Mouse (Mus musculus): ENCODE data around the gene Slc38a2. TPM values are rescaled to one million over a fixed set of nuclear protein-coding genes. Genes with fewer than 3 reads are reported as not detected.

Slc38a2 gene
- 10 to 100 TPM; 81.1 to 86.9 (median 83.9) TPM for total RNA-seq (2022)

DNA sequence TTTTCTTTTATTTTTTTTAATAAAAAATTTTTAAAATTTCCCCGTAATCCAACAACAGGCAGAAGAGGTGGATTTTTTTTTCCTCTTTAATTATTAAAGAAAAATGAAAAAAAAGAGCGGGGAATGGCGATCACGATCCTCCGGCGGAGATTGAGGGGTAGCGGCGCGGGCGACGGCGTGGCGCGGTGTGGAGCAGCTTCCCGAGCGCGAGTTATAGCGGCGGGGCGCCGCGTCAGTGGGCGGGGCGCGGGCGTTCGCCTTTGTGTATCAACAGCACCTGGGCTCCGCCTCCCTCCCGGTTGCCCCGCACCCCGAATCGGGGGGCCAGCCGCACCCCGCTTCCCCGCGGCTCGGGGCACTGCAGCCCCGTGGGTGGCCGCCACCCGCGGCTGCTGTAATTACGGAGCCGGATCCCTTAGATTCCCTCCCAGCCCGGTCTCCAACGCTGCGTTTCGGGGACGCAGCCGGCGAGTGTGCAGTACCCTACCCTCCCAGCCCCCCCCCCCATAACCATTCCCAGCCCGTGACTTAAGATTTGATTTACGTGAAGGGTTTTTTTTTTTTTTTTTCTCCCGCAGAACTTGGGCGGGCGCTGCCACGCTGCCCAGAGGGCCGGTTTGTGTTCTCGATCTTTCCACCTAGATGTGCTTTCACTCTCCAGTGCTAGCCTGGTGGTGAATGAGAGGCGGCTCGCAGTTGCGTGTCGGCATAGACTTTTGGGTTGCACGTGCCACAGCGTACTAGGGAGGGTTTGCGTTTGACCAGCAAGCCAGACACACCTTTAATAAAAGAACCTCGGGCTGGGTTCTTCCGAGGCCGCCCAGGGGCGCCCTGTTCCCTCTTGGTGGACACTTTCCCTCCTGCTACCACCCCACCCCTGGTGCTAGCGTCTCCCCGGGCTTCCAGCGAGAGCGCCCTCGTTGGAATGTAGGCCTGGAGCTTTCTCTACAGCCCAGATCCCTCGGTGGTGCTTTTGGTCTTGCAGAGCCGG lies at the start of gene Slc38a2:
TSS of gene Slc38a2 (minus strand) at position 210 of the 991 bp plus-strand sequence.
- peak; percentile 82 to 89 for DNase-seq (ENCODE audit: low spot score in 2 of 2)

DNA sequence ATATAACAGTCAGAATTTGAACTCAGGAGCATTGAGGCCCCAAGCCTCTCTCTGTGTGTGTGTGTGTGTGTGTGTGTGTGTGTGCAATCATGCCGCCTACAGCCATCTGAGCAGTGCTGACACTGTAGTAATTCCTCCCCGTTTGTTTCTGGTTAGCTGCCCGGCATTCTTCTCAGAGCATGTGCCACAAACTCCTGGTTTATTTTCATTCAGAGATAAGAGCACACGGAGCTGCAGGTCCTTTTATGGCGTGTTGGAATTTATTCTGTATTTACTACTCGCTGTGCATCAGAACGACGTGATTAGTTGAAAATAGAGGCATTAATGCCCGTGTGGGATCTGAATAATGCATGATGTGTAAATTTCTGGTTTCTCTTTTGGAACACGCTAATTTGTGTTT lies 49.6 kb upstream of the Slc38a2 start:
- no peak for DNase-seq (ENCODE audit: low spot score in 2 of 2)

DNA sequence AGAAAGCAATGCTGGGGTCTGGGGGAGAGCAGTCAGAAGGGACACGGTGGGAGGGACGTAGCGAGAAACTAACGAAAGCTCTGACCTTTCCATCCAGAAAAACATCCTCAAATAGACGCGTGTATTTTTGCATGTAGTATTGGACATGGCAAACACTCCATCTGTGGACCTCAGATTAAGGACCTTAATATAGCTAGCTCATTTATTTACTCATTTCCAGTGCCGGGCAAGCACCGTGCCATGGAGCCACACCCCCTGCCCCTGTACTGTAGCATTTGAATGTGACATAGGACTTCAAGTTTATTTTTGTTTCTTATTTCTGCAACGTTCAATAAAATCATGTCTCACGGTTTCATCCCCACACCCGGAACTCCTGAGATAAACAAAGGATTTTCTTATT lies 48.0 kb upstream of the Slc38a2 start:
- DNase-seq (ENCODE audit: low spot score in 2 of 2) = no peak

DNA sequence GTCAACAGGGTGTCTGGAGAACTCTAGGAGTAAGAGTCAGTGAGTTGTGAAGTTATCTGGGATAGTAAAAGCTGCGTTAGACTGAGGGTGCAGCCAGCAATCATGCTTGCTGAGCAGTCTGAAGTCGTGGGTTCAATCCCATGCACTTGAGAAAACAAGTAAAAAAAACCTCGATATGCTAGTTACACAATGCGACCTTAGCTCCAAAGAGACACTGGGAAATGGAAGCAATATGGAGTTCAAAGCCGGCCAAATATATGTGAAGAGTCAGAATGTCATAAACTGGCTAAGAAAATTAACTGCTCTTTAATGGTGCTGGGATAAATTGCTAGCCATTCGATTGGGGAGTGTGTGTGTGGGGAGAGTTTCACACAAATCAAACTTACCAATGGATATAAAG lies 47.5 kb upstream of the Slc38a2 start:
- DNase-seq (ENCODE audit: low spot score in 2 of 2) = no peak

DNA sequence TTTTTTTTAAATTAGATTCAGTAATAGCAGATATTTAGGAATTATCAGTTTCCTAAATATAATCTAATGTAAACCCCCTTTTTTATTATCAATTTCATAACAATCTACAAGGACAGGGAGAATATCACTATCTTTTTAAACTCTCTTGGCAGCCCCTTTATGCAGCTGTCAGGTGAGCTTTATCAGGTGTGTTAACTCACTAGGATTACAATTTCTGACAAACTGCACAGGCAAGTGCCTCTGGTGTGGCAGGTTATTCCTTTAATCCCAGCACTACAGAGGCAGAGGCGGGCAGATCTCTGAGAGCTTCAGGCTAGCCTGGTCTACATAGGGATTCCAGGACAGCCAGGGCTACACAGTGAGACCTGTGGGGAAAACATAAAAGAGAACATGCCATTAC lies 45.8 kb upstream of the Slc38a2 start:
- DNase-seq (ENCODE audit: low spot score in 2 of 2) = no peak

DNA sequence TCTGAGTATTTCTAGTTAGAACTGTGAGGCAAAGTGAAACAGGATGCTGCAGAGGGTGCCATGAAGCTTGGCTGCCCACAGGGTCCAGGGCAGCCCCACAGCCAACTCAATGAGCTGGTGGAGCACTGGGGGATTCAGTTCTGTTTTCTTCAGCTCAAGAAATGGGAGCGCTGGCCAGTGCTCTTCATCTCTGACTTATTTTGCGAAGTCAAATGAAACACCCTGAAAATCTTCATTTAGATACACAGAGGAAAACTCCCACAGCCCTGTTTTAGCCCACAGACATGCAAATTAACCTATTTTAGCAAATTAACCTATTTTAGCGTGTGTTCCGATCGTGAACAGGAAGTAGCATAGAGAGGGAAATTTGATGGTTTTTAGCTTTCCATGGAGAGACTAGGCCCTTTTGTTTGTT lies 45.4 kb upstream of the Slc38a2 start:
- no peak for DNase-seq (ENCODE audit: low spot score in 2 of 2)

DNA sequence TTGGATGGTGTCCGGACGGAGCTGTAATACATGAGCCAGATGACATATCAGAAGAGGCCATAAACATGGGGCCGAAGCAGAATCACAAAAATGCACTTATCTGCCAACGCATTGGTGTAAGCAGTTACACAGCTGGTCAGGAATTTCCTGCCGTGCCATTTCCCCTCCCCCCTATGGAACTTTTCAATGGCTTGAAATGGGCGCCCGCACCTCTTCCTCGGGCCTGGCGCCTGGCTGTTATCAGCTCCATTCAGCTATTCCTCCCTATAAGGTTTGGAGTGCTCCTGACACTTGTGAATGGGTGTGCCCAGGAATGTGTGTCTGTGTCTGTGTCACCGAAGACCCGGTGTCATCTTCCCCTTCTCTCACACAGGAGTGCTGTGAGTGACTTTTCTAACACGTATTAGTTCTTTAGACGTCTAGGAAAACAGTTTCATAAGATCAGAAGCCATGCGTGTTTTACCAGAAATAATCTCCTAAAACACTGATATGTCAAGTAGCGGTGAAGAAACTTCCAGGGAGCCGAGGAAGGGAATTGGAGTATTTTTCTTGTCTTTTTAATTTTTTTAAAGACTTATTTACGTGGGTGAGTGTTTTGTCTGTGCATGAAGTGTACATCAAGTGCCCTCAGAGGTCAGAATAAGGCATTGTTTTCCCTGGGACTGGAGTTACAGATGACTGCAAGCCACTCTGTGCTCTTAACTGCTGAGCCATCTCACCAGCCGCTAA lies 44.8 kb upstream of the Slc38a2 start:
- DNase-seq (ENCODE audit: low spot score in 2 of 2) = no peak

DNA sequence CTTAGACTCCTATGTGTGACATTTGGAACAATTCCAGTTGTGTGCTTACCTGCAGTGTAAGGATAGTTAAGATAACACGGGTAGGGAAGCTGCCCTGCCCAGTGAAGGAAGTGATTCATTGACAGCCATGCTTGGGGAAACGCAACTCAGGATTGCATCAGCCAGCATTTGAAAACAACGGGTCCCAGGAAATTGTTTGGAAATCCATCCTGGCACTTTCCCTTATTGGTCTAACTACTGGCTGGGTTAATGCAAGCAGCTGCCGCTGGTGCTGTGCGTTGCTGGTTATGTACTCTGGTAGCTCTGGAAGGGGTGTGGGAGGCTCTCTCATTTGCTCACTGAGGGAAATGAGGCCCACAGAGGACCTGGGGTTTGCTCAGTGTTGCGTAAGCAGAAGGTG lies 43.7 kb upstream of the Slc38a2 start:
- DNase-seq (ENCODE audit: low spot score in 2 of 2) = no peak

DNA sequence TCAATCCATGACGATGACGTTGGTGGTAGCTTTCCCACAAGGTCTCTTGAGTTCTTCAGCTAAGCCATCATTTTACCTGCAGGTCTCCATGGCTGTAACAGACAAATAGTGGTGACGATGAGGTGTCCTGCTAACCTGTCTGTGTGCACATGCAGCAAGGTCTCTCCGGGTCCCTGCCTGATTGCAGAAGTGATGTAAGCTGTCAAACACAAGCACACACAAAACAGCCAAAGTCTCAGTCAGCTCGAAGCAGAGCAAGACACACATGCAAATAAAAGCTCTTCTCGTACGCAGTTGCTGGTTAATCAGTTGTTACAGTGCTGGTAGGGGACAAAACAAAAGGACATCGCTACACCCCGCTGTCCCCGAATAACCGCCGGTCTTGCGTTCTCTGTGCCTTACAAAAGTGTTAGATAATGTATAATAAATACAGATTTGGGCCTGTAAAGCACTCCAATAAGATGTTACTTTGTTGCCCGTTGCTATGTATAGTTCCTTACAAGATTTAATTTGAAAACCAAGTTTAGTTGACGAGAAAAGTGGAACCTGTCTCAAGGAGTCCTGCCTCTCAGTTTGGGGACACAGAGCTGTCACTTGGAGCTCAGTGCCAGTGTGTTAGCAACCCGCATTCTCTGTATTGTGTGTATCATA lies 43.2 kb upstream of the Slc38a2 start:
- no peak for DNase-seq (ENCODE audit: low spot score in 2 of 2)

DNA sequence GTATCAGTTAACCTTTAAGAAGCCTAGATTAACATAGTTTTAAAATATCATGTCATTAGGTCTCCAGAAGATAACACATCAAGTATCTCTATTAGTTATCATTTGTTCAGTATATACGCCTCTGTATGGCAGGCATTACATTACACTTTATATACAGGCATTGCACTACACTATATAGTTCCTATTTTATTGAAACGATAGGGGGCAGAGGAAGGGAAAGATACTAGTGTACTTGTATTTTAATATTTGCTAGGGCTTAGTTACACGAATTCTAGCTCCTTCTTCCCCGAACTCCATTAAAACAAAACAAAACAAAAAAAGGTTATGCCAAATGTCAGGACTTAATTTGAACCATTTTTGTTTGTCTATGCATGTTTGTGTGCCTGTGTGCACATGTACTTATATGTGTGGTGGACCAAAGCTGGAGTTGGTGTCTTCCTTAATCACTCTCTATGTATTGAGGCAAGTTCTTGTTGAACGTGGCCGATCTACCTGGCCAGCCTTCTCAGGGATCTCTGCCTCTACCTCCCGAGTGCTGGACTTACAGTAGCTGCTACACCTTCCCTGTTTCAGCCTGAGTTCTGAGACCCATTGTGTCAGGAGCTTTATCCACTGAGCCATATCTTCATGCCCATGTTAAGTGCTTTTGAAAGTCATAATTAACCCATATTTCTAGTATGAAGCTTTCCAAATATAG lies 41.5 kb upstream of the Slc38a2 start:
- no peak for DNase-seq (ENCODE audit: low spot score in 2 of 2)

DNA sequence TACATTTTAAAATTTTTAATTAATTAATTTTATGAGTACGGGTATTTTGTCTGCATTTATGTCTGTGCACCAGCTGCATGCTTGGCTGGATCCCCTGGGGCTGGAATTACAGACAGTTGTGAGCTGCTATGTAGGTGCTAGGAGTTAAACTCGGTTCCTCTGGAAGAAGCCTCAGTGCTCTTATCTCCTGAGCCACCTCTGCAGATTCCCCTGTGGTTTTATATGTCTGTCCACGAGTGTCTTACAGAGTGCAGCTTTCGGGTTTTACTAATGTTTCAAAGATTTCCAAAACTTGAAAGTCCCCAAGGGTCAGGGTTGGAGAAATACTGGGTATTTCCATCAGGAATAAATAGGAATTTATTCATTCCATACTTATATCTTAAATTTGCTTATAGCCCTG lies 40.6 kb upstream of the Slc38a2 start:
- no peak for DNase-seq (ENCODE audit: low spot score in 2 of 2)

DNA sequence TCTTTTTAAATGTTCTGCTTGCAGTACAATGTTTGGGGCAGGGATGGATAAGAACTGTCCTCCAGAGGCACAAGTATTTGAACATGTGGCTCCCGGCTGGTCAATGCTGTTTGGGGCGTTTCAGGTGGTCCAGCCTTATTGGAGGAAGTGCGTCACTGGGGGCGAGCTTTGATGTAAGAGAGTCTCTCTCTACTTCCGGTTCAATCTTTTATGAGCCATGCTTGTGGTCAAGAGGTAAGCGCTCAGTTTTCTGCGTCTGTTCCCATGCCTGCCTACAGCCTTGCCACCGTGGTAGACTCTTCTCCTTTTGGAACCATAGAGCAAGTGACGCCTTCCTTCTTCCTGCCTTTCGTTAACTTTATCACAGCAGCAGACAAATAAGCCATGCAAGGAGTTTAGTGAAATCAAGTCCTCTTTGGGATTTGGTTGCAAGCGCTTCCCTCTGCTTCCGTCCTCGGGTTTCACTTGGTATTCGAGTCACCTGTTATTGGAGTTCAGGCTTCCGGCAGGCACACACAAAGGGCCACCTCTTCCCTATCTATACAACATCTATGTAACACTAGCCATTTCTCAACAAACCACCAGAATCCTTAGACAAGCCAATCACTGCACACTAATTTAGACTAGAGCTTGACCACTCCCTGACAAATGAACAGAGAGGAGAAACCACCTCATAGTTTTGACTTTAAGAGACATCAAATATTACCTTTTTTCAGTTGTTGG lies 37.3 kb upstream of the Slc38a2 start:
- no peak for DNase-seq (ENCODE audit: low spot score in 2 of 2)

DNA sequence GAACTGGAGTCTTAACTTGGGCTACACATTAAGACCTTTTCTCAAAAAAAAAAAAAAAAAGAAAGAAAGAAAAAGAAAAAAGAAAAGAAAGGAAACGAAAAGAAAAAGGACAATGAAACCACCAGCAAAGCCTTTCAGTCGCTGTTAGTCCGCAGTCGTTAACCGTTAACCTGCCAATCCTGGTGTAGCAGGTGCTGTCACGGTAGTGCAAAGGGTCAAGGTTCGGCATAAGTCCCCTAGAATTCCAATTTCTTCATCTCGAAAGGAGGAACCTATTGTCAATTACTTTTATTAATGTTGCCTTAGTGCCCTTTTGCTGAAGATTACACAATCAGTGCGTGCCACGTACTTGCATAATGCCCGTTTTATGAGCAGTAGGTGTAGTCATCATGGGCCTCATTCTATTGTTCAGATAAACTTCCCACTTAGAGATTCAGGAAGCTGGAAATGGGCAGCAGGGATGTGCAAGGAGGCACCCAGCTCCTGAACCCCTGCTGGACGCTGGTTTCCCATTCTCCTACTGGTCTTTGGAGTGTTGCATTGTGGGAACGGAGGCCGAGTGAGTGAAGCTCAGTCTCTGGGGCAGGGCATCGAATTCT lies 36.1 kb upstream of the Slc38a2 start:
- DNase-seq (ENCODE audit: low spot score in 2 of 2) = no peak

DNA sequence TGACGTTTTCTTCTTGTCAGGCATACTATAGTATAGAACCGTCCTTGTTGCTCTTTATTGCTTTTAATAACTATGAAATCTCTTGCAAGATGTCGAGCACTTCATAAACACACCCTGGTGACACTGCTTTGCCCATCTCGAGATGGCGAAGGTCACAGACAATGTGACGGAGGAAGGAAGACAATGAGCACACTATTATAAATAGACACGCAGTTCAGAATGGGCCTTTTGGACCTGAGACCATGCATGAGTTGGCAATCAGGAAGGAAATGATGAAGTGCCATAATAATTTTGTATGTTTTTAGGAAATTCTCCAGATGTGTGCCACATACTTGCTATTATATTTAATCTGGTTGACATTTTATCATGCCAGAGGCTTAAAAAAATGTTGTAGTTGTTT lies 34.9 kb upstream of the Slc38a2 start:
- no peak for DNase-seq (ENCODE audit: low spot score in 2 of 2)

DNA sequence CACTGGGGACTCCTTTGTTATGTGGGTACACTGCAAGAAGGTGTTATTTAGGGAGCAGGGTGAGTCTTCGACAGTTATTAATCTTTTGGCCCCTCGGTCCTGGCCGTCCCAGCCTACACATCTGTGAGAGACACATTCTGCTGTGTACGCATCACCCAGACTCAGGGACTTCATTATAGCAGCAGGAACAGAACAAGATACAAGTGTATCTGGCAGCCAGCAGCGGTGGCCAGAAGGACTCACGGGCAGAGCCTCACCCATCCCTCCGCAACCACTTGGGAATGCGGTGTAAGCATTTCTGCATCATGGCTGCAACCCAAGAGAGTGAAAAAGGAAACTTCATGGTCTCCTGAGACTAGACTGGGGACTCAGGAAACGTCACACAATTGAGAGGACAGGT lies 30.9 kb upstream of the Slc38a2 start:
- DNase-seq (ENCODE audit: low spot score in 2 of 2) = no peak

DNA sequence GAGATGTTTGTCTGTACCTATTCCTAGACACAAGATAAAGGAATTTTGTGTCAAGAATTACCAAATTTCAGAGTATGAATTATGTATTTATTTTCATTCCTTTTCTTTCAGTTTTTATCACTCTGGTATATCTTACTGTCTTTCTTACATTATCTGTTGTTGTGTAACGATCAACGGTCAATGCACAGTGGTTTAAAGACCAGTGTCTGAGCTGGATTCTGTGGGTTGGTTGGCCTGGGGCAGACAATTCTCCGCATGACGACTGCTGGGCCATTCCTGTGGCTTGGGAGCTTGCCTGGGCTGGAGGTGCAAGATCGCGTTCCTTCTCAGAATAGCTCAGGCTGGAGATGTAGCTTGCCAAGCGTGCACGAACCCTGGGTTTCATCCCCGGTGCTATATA lies 30.3 kb upstream of the Slc38a2 start:
- DNase-seq (ENCODE audit: low spot score in 2 of 2) = no peak

DNA sequence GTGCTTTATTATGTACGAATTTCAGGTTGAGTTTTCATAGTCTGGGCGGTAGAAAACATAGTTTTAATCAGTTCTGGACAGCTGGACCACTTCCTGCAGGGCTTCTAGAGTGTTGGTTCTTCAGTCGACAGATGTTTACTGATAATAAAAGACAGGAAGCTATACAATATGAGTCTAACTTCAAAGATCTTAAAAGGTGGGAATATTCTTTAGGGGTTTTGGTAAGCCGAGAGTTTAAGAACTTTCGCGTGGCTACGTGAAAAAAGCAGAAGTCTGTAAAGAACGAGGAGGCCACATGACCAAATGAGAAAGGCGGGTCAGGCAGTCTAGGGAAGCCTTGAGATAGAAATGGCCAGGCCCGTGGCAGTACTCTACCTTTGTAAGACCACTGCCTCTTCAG lies 29.5 kb upstream of the Slc38a2 start:
- no peak for DNase-seq (ENCODE audit: low spot score in 2 of 2)

DNA sequence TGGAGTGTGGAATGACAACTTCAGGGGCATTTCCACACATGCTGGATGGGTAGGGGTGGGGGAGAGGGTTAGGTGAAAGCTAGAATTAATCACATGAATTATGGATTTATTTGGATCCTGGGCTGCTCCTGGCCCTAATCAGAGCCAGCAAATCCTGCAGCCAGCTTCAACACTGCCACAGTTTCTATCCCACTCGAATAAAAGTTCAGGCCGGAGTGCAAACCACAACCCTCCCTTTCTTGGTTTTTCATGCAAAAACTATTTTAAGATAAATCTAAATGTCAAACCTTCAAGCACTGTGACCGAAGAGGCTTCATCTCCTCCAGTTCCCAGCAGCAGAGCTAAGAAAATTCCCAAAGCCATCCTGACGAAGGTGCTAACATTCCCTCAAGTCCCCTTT lies 28.8 kb upstream of the Slc38a2 start:
- no peak for DNase-seq (ENCODE audit: low spot score in 2 of 2)

DNA sequence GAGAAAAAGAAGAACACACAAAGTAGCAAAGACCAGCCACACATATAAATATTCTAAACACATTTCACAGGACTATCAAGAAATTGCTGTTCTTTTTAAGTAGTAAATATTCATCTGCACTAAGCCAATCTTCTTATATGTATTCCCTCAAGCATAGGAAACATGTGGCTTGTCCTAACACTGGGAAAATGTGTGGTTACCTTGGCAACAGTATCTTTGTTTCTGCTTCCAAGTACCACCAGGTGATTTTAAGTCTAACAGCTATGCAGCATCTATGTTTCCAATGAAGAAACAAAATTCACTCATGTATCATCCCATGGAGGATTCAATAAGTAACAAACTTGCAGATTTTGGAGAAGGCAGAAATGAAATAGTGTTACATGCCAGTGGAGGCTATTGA lies 25.0 kb upstream of the Slc38a2 start:
- no peak for DNase-seq (ENCODE audit: low spot score in 2 of 2)

DNA sequence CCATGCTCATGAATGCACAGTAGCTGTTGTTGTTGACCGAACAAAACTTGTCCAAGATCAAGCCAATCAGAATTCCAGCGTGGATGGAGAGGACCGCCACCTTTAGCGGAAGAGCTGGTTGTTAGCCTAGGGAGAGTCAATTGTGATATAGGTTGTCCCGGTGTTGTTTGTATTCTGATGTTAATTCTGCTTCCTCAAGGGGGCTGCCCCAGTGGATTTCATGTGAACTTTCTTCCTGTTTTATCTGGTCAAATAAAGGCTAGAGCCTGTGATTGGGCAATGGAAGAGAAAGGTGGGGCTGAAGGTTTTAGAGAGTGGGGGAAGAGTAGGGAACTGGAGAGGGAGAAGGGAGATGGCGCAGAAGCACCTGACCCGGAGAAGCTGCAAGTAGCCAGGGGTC lies 22.7 kb upstream of the Slc38a2 start:
- no peak for DNase-seq (ENCODE audit: low spot score in 2 of 2)
